Mouse (Mus musculus): ENCODE data around the gene Plk2. TPM values are rescaled to one million over a fixed set of nuclear protein-coding genes. Genes with fewer than 3 reads are reported as not detected.

Plk2 gene
- 19.3 TPM for polyA plus RNA-seq (2017; shearing (Covaris generic))

DNA sequence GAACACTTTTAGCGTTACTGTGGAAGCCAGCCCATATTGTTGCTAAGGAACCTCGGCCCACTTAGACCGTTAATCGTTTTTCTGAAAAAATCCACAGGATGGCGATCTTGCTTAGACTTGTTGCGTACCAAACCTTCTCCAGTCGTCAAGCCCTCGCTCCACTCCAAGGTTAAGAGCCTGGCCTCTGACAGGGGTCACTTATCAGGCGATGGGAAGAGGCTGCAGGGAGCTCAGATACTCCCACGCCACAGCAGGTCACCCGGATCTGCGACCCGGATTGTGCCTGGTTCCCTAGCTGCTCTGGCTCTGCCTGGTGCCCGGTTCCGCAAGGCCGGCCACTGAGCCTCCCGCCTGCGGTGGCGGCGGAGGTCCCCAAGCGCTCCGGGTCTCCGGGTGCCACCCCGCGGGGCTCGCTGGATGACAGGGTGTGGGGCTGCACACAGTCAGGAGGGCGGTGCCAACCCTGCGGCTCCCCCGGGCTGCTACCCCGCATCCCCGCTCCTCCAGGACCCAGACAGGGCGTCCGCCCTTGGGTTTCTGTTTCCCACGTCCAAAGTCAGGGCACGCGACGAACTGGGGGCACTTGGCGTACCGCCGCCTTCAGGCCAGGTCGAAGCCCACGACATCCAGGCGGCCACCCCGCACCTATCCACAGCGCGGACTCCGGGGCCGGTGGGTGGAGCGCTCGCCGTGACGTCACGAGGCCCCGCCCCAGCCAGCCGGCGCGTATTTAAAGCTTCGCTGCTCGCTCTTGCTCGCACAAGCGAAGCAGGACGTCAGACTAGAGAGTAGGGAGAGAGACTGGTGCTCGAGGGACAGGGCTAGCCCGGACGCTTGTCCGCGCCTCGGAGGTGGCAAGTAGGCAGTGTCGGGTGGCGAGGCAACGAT is at the start of gene Plk2:
TSS of gene Plk2 (plus strand) at position 756 of the 888 bp plus-strand sequence.

DNA sequence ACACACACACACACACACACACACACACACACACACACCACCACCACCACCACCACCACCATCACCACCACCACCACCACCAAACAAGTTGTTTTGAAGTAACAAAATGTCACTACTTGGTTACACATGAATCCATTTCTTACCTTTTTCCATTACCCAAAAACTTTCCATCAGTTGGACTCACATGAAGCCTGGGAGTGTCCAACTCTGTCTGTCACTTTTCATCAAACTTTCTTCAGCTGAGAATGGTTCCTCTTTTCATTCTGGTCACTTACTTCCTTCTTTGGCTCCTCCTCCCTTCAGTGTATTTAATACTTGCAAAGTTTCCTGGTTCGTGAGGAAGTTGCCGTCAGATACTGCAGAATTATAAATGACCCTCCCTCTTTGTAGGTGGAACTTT is 37.9 kb upstream of the Plk2 start, which contains the start of gene Gapt:
TSS of gene Gapt (minus strand) at position 259 of the 400 bp plus-strand sequence.

Other genes with a start within 250 kb of the Plk2 start
- gene Rab3c, start 114.0 kb upstream of the Plk2 start, polyA plus RNA-seq (2017; shearing (Covaris generic)) = 0.27 TPM
- gene Gapt, start 37.8 kb upstream of the Plk2 start, polyA plus RNA-seq (2017; shearing (Covaris generic)) = not detected